Mouse (Mus musculus) retina, embryonic 14.5 days (tissue): ENCODE results near the gene Shc2.

ENCODE experiments used
- DNase-seq: peaks from one replicate; pipeline ENCODE4 v3.0.0-alpha.2; 2015; ENCODE audit warnings: low spot score

Shc2 gene

DNA sequence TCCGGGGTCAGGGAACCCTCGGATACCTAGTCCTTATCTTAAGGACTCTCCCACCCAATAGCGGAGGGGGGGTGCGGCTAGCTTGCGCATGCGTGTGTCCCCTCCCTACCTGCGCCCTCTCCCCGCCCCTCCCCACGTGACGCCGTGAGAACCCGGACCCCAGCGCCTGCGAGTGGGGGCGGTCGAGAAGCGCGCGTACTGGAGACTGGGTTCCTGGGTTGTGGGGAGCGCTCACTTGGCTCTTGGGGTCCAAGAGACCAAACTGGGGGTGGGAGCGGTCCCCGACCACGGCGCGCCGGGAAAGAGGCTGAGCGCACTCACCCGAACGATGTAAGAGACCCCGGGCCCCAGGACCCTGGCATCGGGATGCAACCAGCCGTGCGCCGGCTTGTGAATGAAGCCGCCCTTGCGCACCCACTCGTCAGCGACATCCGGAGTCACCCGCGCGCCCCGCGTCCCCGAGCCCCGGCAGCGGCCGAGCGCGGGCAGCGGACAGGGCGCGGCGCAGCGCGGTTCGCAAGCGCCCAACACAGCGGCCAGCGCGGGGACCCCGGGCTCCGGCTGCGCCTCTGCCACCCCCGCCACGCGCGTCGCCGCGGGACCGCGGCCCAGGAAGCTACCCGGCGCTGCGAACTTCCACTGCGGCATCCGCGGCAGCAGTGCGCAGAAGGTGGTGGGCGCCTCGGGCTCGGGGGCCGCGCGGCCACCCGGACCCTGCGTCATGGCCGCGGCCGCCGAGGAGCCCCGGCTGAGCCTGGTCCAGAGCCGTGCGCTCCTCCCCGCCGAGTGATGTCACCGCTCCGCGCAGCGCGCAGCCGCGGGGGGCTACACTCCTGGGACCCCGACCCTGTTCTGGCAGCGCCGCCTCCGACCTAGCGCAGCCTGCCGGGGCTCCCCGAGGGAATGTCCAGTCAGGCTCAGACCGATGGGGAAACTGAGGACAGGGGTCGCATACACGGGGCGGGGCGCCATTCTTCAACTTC, at the start of gene Shc2:
Shc2 (minus strand) TSS at position 791 of the 983 bp plus-strand sequence.
- peak; percentile 72 for DNase-seq

DNA sequence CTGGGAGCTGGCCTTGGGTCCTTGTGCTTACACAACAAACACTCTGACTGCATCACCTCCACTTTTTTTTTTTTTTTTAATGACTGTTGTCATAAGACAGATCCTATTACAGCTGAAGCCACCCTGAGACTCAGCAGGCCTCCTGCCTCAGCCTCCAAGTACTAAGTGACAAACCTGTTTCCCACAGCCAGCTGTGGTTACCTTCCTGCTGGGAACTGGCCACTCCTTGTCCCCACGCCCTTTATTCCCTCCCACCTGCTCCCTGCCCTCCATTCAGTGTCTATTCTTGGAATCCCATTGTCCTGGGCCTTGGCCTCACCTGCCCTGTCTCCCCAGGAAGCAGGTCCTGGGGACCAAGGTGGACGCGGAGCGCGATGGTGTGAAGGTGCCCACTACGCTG, 49.8 kb upstream of the Shc2 start:
- no peak for DNase-seq

DNA sequence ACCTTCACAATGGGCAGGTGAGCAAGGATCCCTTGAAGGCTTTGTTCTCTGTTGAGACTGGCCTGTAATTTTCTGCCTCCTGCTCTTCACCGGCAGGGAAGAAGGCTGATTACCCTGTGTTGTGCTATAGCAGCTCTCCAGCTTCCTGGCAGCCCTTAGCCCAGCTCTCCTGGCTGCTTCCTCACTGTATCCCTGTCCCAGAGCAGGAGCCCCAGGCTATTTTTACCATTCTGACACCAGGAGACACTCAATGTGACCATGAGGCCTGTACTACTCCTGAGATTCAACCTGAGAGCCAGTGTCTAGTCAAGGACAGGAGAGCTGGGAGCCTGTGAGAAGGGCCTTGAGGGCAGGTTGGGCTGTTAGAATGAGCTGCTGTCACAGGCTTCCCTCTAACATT, 49.0 kb upstream of the Shc2 start:
- DNase-seq: no peak

DNA sequence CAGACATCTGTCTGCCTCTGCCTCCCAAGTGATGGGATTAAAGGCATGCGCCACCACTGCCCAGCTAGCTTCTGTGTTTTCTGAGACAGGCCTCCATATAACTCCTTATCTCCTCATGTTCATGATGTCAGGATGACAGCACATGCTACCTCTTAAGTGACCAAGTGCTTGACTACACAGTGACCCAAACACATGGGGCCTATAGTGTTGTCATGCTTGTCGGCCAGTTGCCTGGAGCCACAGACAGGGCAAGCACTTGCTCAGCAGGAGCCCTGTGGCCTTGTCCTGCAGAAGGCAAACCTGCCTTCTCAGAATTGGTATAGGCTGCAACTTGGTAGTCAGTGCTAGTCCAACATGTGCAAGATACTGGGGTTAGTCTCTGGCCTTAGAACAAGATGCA, 48.5 kb upstream of the Shc2 start:
- DNase-seq: no peak

DNA sequence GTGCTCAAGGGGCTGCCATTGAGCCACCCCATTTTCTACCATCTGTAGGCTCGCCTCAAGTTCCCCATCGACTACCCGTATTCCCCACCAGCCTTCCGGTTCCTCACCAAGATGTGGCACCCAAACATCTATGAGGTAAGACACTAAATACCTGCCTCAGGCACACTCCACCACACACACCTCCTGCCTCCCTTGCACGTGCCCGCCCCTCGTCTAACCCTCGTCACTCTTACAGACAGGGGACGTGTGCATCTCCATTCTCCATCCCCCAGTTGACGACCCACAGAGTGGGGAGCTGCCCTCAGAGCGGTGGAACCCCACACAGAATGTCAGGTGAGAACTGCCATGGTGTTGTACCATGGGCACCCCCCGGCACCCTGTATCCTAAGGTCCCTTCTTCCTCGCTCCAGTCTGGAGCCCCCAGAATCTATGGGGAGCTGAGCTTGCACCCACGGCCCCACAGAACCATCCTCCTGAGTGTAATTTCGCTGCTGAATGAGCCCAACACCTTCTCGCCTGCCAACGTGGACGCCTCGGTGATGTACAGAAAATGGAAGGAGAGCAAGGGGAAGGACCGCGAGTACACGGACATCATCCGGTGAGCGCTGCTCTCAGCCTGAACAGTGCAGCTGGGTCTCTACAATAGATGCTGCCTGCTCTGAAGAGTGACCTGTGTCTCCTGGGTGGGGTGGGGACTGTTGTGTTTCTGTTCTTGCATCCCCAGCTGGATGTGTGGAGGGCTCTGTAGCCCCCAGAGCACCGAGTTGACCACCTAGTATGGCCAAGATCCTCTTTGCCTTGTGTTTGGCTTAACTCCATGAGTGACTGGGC, 47.3 kb upstream of the Shc2 start:
- DNase-seq: no peak

DNA sequence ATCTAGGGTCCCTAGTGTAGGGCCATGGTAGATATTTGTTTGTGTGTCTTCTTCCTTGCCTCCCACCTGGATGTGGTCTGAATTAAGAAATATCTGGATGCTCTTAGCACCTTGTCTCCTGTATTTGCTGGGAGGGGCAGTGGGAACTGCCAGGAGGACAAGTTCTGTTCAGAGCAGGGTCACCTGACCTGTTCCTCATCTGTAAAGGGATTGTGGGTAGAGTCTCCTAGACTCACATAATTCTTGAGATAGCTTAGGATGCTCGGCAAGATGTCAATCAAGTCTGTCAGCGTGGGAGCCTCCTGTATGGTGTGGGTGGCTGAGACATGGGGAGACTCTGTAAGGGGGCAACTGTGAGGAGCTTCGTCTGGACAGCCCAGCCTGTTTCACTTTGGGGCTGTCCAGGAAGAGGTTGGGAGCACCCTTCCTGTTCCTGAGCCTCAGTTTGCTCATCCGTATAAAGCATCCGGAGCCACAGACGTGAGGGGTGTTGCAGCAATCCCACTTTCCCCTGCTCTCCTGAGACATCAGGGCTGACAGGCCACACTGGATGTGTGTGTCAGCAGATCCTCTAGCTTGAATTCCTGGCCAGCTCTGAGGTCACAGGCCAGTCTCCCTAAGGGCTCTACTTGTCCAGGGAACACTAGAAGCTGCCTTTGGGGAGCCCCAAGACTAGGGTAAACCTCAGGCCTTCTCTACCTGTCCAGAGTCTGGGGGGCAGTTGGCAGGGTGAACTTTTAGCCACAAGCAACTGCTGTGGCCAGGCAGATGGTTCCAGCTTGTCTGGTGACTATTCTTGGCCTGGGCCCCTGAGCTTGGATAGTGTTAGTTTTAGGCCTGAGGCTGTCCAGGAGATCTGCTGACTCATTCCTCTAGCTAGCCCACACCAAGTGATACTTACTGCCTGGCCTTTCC, 46.3 kb upstream of the Shc2 start:
- DNase-seq: no peak

DNA sequence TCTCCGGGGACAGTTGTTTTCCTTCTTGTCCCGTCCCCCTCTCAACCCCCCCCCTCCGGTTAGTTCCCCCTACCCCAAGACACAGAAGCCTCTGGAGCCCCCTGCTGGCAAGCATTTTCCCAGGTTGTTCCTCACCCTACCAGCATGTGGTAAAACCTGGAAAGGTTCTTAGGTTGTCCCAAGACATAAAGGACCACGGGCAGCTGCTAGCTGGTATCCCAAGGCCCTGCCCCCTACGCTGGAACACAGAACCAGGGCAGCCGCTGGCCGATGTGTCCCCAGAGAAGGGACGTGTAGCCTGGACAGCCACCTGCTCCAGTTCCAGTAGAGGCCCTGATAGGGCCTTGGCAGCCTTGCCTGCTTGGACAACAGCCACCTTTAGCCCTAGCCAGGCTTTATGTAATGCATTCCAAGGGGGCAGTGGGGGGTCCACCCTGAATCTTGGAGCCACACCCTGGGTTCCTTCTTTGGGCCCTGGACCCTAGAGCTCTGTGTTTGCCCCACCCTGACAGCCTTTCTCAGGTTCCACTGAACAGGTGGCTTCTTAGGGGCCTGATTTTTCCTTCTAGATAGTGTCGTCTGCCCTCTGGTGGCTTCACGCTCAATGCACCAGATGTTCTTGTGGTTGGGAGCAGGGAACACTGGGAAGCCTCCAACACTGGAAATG, 45.3 kb upstream of the Shc2 start:
- DNase-seq: peak; percentile 68

DNA sequence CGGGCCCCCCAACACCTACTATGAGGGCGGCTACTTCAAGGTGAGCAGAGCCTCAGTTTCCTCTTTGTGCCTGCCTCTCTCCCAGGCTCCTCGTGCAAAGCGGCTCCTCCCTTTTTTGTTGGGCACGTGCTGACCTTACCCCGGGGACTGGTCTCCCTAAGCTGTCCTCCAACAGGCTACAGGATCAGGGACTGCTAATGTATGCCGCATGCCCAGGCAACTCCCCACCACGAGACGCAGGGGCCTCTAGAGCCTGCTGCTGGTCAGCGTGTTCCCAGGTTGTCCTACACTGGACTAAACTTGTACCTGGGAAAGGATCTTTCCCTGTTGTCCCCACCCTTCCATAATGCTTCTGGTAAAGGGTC, 44.8 kb upstream of the Shc2 start:
- DNase-seq: peak; percentile 41

DNA sequence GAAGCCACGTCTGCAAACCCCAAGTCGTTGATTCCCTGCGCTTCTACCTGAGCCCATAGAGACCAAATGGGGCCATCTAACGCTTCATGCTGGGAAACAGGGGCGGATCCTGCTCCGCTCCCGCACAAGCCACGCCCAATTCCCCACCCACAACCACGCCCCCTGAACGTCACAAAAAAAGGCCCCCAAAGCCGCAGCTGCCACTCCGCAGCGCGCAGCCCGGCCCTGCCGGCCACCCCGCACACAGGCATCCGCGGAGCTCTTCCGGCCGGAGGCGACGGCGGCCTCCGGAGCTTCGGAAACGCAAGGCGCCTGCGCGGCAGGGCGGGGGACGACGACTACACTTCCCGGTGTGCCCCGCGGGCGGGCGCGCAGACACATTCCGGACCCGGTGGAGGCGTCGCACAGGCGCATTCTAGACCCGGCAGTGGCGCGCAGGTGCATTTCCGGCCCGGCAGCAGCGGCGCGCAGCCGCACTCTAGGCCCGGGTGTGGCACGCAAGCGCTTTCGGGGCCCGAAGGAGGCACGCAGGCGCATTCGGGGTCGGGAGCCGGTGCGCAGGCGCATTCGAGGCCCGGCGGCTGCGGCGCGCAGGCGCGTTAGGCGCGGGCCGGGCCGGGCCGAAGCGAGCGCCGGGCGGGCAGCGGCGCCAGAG, 44.0 kb upstream of the Shc2 start, which contains the start of gene Cdc34:
Cdc34 (plus strand) TSS at position 605 of the 655 bp plus-strand sequence.
- peak; percentile 98 for DNase-seq

DNA sequence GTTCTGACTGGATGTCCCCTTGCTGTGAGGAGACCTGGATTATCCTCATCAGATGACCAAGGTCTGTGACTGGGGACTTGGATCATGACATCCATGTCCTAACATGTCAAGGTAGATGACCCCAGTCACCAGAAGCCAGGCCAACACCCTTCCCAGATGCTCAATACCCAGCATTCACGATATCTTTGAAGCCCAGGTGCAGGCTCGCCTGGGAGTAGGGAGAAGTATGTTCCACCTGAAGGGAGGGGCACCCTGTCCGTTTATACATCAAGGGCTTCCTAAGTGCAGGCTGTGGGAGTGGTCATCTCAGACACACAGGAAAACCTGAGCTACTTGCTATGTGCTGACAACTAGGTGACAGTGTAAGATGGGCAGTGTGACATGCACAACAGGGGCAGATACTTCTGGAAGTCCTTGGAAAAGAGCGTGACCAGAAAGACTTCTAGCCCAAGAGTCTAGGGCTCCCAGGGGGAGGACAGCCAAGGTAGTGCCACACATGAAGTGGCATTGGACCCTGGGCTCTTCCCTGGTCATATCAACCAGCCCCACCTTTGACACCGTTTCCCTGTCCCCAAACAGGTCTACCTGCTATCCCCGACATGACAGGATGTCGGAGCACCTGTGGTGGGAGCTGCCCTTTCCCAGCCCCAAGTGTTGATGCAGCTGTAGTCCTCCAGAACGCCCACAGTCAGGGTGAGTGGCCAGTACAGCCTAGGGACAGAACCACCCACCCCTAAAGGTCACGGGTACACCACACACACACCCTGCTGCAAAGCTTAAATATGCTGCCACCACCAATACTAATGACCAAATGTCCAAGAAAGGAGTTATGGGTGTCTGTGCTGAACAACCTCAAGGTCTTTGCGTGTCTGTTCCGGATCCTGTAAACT, 43.1 kb upstream of the Shc2 start:
- DNase-seq: no peak

DNA sequence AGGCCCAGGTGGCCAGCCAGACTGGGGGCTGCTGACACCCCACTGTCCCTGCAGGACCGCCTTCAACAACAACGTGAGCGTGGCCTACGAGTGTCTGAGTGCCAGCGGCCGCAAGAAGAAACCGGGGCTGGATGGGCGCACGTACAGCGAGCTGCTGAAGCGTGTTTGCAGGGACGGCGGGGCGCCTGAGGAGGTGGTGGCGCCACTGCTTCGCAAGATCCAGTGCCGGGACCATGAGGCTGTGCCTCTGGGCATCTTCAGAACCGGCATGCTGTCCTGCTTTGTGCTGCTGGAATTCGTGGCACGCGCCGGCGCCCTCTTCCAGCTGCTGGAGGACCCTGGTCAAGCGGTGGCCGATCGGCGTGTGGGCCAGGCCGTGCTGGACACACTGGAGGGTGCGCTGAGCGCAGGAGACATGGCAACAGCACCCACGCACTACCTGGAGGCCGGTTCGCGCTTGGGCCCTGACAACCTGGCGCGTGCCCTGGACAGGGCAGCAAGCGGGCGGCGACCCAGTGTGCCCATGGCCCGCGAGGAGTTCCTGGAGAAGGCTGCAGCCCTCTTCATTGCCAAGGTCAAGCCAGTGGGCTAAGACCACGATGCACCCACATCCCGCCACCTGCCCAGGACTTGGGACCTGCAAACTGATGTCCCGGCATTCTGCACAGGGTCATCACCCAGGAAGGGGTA, 37.8 kb upstream of the Shc2 start:
- DNase-seq: no peak

DNA sequence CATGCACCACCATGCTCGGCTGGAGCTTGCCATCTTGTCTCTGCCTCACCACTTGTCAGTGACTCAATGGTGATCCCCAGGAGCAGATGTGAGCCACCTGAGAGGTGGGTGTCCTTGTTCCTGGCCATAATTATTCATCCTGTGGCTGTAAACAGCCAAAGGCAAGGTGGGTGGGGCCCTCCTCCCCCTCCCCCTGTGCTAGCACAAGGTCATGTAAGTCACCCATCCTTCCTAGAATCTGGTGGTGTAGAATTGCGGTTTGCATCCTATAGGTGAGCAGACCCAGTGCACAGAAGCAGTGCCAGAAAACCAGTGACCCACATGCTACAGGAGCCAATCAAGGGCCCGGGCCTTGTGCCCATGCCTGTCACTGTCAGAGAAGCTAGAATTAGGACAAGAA, 35.3 kb upstream of the Shc2 start:
- DNase-seq: no peak

DNA sequence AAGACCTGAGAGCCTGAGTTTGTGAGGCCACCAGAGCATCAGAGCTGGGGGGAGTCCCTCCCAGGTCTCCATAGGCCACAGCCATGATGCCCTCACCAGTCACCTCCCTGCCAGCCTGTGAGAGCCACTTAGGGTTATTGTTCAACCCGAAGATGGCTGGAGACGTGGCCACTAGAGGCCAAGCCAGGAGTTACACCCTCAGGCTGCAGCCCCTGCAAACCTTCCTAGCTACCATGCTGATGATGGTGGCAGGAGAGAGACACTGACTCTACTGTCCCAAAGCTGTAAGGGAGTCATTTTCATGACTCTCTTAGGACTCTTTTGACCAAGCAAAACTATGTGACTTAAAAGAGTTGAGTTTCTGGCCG, 34.4 kb upstream of the Shc2 start:
- peak; percentile 32 for DNase-seq

DNA sequence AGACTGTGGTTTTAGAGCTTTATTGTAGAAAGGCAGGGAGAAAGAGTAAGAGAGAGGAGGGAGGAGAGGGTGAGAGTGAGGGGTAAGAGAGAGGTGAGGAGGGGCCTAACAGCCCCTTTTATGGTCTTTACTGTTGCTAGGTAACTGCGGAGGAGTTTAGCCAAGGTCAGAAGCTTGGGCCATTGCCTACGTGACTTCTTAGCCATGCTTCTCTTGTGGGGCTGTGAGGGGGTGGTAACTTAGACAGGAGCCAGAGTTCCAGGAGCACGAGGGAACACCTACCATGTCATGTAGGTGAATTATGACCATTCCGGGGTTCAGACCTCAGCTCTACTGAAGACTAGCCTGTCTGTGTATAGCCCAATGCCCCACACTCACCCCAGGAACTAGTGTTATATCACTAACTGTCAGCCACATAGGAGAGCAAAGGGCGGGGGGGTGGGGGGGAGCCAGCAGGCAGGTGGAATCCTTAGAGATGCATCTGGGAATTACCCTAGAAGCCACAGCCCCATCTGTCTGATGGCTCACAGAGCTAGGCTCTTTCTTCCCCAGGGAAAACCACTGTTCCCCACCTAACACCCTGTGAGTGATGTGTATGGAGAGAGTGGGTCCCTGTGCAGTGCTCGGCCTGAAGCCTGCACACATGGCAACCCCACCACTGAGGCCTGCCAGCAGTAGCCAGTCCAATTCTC, 33.8 kb upstream of the Shc2 start:
- no peak for DNase-seq

DNA sequence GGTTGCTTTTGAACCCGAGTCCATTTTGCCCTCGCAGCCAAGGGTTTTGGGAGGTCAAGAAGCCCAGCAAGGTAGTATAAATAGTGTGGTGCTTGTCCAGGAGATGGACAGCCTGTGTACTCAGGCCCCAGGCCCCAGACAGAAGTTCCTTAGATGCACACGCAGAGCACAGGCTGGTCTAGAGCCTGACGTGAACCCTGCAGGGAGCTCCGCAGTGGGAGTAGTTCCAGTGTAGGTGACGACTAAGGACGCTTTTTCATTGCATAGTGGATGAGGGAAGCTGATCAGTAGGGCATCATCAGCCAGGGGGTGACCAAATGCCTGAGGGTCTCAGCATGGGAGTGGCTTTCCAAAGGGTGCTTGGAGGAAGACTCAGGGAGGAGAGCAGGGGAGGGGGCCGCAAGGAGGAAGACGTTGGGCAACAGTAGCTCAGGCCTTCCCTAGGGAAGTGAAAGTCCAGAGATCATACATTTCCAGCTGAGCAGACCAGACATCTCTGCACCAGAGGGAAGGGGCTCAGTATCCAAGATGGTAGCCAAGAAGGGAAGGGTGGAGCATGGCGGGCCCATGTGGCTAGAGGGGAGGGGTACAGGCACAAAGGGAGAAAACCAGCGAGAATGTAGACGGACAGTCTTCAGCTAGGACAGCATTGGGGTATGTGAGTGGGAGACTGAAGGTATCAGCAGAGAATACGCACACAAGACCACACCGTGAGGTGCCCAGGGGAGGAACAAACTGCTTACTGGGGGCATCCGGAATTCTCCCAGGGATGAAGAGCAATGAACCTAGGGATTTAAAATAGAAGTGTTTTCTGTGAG, 32.6 kb upstream of the Shc2 start:
- DNase-seq: no peak

DNA sequence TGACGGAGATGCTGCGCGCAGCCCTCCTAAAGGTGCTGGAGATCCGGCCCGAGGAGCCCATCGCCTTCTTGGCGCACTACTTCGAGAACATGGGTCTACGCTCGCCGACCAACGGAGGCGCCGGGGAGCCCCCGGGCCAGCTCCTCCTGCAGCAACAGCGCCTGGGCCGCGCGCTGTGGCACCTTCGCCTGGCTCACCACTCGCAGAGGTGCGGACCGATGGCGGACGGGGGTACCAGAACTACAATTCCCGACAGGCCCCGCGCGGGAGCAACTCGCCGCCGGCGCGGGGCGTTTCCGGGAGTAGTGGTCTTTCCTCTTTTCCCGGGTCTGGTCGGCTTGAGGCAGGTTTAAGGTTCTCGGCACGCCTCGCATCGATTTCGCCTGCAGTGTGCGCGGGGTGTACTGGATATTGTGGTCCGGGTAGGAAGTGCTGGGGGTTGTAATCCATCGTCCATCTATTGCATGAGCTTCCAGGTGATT, 31.9 kb upstream of the Shc2 start:
- DNase-seq: peak; percentile 83

DNA sequence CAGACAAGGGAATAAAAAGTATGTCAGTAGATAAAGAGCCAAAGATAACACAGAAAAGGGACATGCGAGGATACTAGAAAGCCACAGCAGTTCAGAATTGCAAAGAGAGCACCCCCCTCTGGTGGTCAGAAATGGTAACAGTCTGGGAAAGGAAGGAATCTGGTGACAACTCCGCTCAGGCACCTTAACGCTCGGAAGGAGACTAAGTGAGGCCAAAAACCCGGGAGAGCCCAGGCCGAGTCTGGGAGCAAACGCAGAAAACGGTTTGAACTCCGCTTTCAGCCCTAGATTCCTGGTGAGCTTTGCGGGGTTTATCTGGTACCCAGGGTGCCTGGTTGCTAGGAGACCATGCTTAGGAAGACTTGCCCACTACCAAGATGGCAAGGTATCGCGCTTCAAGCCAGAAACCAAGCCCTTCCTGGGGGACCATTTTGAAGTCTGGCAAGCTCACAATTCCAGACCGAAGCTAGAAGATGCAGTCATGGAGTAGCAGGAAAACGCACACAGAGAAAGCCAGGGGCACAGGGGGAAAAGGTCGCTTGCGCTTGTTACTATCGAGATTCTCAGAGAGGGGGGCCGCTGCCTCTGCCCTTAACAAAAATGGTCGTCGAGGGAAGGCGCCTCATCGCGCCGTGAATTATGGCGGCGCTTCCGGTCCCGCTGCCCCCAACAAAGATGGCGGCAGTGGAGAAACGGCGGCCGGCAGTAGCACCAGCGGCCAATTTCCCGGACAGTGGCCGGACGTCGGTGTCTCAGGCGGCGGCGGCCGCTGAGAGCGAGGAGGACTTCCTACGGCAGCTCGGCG, 31.3 kb upstream of the Shc2 start, which contains the start of gene Tpgs1:
Tpgs1 (plus strand) TSS at position 599 of the 805 bp plus-strand sequence.
- DNase-seq: peak; percentile 93
